Mouse (Mus musculus): ENCODE measurements around the gene Hhat.

The Hhat gene

GRCm38 (mm10) chr1:192770495-192771331, at the start of gene Hhat:
TSS of gene Hhat (minus strand) at chr1:192771223.
- peak; percentile 53 for DNase-seq (ENCODE audit: low spot score)

DNA sequence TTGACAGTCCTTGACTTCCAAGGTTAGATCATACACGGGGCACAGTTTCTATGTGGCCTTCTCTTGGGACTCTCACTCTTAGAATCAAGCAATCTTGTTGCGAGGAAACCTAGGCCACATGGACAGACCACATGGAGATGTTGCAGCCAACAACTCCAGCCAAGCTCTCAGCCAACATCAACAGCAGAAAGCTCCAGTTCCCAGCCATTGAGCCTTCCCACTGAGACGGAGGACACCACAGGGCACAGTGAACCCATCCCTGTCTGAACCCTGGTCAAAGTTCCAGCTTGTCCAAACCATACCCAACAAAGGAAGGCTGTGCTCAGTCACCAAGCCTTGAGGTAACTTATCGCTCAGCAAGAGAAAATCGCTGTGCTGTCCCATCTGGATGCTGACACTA, 47.3 kb upstream of the Hhat start:
- DNase-seq (ENCODE audit: low spot score): no peak

DNA sequence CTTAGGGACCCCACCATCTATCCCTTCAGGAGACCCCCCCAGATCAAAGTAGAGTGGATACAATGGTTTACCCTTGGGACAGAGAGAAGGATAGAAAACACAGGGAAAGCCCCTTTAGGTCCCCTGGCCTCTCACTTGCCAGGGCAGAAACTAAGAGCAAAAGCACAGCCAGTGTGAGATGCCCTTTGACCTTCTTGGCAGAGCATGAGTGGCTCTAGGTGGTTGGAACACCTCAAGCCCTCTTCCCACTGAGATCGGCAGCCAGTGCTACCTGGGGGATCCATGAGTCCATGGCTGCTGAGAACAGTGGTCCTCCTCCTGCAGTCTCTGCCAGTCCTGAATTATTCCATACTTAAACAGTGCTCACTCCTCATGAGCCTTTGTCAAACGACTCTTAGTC, 44.8 kb upstream of the Hhat start:
- no peak for DNase-seq (ENCODE audit: low spot score)

DNA sequence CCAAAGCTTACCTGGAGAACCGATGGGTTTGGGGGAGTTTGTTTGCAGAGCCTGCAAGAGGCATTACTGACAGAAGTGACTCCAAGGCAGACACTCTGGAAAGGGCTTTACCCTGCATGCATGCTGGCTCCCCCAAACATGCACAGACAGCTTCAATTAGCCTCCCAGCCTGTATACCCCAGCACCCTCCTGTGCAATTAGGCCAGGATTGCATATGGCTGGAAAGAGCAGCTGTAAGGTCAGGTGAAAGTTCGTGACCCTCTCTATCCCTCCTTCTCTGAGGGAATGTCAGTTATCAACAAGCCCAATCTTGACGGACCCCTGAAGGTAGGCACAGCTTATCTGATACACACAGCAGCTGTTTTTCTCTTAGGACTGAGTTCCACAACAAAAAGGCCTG, 43.7 kb upstream of the Hhat start:
- DNase-seq (ENCODE audit: low spot score): no peak

GRCm38 (mm10) chr1:192812758-192813157, 41.7 kb upstream of the Hhat start:
- no peak for DNase-seq (ENCODE audit: low spot score)

DNA sequence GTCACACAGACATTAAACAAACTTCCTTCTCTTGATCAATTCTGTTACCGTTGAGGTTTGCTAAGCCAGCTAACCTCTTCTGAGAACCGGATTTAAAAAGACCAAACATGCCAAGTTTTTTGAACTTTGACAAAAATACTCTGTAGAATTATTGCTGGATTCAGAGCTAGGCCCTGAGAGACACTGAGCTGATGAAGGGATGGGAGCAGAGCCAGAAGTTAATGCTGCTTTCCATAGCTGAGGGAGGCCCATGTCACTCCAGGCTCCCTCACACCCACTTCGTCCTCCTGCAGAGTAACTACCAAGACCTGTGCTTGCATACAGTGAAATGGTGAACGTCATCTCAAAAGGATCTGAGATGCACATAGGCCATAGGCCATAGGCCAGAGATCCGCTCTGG, 41.3 kb upstream of the Hhat start:
- DNase-seq (ENCODE audit: low spot score): no peak

GRCm38 (mm10) chr1:192806168-192807157, 35.4 kb upstream of the Hhat start:
- no peak for DNase-seq (ENCODE audit: low spot score)

DNA sequence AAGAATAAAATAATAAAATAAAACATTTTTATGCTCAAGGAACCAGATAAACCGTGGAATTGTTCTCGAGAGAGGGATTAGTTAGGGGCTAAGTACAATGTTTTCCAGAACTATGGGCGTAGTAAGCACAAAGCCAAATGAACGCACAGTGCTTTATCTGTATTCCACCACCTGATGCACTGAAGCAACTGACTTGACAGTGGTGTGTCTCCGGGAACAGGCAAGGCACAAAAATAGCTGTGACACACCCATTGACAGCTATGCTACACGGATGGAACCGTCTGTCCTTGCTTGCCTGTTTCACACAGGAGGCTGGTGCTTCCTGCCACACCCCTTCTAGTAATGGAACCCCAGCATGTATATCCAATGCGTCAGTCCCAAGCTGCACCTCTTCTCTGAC, 29.3 kb upstream of the Hhat start:
- no peak for DNase-seq (ENCODE audit: low spot score)

- DNase-seq (ENCODE audit: low spot score): no peak
Observed at GRCm38 (mm10) chr1:192799165-192799991, 28.4 kb upstream of the Hhat start.

DNA sequence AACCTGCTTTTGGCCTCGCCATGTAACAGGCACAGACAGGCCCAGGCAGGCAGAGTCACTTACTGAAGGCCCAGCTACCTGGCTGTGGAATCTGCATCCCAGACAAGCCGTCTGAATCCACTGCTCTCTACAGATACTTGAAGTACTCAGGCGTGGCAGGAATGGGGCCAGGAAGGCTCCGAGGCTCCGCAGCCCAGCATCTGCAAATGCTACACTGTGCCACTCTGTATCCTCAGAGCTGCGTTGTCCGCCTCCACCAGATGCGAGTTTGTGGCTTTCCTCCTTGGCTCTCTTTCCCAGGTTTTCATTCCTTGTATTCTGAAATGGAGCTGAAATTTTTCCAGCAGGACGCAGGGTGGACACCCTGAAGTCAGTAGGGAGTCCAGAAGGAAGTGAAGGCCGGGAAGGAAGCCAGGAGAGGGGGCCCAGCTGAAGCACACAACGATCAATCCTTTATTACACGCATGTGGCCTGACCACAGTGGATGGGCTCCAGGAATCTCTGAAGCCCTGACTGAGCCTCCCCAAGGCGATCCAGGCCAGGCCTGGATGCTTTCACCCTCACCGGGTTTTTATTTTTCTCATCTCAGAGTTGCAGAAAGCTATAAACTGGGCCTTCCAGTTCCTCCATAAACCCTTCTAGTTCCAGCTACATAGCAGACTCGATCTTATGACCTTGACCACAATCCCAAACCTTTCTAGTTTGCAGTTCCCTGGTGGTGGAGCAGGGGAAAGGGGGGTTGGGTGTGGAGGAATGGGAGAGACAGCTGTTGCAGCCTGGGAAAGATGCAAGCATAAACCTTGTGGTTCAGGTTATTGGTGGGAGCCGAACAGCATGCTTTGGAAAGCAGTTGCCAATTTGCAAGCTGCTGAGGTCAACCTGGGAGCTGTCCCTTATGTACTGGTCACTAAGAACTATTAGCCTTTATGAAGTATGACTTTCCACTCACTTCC, 27.5 kb upstream of the Hhat start:
- no peak for DNase-seq (ENCODE audit: low spot score)

DNA sequence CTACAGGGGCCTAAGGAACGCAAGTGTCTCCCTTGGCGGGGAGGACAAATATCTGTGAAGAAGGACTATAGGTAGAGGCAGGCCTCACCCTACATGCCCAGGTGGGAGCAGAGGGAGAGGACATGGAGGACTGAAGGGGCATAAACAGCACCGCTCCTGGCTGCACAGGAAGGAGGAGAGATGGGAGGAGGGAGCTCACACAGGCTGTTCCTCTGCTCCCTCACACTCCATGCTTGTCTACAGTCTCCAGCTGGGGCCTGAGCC, 25.9 kb upstream of the Hhat start:
- no peak for DNase-seq (ENCODE audit: low spot score)

DNA sequence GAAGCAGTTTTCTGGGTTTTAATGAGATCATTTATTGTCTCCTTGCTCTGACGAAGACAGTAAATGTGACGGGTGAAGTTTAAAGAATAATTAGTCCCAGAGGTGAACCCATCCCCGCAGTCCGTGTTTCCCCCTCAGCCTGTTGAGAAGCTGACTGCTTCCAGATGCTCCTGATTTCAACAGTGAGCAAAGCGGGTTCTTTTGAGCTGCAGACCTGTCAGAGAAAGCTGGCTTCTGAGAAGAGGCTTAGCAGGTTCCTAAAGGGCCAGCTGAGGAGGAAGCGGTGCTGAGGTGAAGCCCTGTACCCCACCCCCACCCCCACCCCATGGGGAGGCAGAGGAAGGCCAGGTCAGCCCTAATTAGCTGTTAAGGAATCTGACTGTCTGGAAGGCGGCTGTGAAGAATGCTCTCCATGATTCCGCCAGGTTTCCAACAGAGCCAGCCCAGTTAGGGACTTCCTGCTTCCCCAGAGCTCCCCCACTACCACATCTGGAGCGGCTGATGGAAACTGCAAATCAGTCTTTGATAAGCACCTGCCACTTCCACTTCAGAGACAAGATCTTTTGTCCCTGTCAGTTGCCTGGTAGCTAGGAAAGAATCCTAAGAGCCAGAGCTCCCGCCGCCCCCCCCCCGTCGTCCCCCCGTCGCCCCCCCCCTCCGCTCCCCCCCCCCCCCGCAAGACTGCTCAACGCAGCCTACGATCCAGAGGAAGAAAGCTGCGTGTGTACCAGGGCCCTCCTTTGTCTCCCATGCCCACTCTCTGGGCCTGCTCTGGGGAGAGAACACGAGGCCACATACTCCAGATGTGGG, 25.4 kb upstream of the Hhat start:
- DNase-seq (ENCODE audit: low spot score): no peak

DNA sequence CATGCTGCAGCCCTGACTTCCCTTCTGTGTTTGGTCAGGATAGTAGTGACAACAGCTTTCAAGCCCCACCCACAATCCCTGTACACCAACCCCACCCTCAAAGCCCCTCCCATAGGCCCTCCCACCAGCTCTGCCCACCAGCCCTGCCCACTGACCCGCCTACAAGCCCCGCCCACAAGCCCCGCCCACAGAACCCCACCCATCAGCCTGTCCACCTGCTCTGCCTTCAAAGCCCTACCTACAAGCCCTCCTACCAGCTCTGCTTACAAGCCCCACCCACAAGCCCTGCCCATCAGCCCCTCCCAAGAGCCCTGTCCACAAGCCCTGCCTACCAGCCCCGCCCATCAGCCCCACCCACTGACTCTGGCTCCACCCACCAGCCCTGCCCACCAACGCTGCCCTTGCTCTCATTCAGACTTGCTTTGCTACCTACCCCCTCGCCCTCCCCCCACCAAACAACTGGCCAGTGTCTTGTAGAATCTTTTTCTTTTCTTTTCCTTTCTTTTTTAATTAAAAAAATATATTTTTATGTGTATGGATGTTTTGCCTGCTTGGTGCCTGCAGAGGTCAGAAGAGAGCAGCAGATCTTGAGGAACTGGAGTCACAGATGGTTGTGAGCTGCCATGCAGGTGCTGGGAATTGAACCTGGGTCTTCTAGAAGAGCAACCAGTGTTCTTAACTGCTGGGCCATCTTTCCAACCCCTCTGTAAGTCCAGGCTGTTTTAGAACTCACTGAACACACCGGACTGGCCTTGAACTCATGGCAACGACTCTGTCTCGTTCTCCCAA, 24.1 kb upstream of the Hhat start:
- DNase-seq (ENCODE audit: low spot score): no peak

- no peak for DNase-seq (ENCODE audit: low spot score)
Observed at GRCm38 (mm10) chr1:192791897-192792361, 20.9 kb upstream of the Hhat start.

DNA sequence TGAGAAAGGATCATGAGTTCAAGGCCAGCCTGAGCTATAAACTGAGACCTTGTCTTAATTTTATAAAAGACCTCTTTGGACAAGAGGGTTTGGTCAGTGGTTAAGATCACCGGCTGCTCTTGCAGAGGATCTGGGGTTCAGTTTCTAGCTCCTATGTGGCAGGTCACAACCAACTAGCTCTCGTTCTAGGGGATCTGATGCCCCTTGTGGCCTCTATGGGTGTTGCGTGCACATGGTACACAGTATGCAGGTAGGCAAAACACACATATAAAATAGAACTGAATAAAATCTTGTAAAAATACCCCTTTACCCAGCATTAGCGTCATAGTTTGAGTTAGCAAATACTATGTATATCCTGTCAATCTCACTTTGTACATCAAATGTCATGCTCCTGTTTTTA, 19.4 kb upstream of the Hhat start:
- no peak for DNase-seq (ENCODE audit: low spot score)

DNA sequence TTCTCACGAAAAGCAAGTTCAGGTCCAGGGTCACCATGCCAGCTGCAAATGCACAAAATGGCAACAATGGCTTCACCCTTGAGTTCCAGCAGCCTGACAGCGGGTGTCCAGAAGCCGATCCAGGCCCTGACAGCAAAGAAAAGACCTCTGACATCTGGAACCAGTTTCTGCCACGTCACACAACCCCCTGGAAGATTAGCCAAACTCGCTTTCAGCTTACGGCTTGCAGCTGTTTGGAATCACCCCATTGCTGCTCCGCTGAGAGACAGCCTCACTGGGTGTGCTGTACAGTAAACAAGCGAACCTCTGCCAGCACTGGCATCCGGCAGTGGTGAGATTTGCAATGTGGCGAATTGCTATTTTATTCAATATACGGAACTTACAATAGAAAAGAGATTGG, 18.8 kb upstream of the Hhat start:
- DNase-seq (ENCODE audit: low spot score): no peak

DNA sequence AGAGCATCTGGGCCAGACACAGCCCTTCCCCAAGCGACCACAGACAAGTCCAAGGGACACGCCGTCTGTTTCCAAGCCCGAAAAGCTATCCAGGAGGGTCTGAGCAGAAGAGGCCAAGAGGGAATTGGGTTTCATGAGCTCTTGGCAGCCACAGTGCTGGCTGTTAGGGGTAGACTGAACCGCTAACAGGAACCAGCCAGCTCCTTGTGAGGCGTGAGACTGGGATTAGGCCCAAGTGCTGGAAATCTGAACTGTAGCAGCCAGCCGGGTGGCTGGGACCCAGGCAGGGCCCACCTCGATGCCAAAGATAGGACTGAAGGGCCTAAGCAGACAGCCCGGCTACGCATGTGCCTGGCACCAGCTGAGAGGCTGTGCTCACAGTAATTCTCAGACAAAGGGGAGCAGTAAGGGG, 18.1 kb upstream of the Hhat start:
- no peak for DNase-seq (ENCODE audit: low spot score)

GRCm38 (mm10) chr1:192786194-192786593, 15.2 kb upstream of the Hhat start:
- DNase-seq (ENCODE audit: low spot score): no peak

Data from urinary bladder, postnatal 25 days (tissue).